Mouse (Mus musculus) E14TG2a.4 (cell line): Measurements from ENCODE around the gene Srp68.
A peak's percentile ranks its signal among the peaks of the same experiment; 100 is the strongest.

ENCODE experiments used
- H3K27me3 ChIP-seq: 2 replicates; pipeline ENCODE4 v1.6.1; 2014; ENCODE audit warnings: low read length, control low read depth; ENCODE audit not compliant: insufficient read depth
- H3K36me3 ChIP-seq: 2 replicates; pipeline ENCODE4 v1.6.1; 2014; ENCODE audit warnings: low read length, control low read depth; ENCODE audit not compliant: insufficient read depth
- H3K4me1 ChIP-seq: replicated peaks from 2 replicates; pipeline ENCODE4 v1.6.1; 2014; ENCODE audit warnings: low read depth, low read length, control low read depth
- H3K4me3 ChIP-seq: replicated peaks from 2 replicates; pipeline ENCODE4 v1.5.1; 2014; ENCODE audit warnings: mild to moderate bottlenecking, low read length
- H3K9me3 ChIP-seq: 2 replicates; pipeline ENCODE4 v1.6.1; 2014; ENCODE audit warnings: low read length, control low read depth
- CTCF ChIP-seq: conservative IDR thresholded peaks from 2 replicates; pipeline ENCODE4 v1.5.1; 2014; ENCODE audit warnings: low read length
- NANOG ChIP-seq: IDR thresholded peaks from 2 replicates; pipeline ENCODE4 v1.6.1; 2014; ENCODE audit warnings: borderline replicate concordance, low read length, mixed read lengths
- POU5F1 ChIP-seq: IDR thresholded peaks from 2 replicates; pipeline ENCODE4 v1.6.1; 2014; ENCODE audit warnings: low read length, borderline replicate concordance

Srp68 gene

GRCm38 (mm10) chr11:116212847-116213246, 61.2 kb downstream of the Srp68 start:
- no peak overlapping the region for H3K4me3 ChIP-seq
- no peaks in the 10 kb centered on the region for H3K27me3 ChIP-seq
- TF ChIP-seq POU5F1 (no peak), NANOG (no peak), CTCF (no peak)
- H3K4me1 ChIP-seq = peaks cover 52% of the 10 kb centered on the region
- H3K36me3 ChIP-seq = no peaks in the 10 kb centered on the region
- H3K9me3 ChIP-seq = no peaks in the 10 kb centered on the region

DNA sequence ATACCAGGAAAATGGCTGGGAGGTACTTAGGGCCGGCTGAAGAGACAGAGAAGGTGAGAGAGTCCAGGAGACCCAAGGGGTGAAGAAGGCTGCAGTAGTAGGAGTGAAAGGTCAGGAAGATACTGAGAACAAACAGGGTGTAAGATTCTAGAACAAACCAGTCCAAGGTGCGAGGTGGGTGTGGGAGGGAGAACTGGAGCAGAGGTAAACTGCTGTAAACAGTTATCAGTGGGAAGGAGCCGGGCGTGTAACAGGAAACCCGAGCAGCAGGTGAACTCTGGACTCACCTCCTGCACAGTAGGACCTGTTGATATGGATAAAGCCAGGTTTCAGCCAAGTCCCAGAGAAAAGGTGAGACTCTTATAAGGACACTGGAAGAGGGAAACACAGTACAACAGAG, 63.3 kb downstream of the Srp68 start:
- Histone ChIP-seq H3K4me3 (no peak overlapping the region), H3K36me3 (peaks cover 13% of the 10 kb centered on the region), H3K9me3 (no peaks in the 10 kb centered on the region), H3K4me1 (peaks cover 47% of the 10 kb centered on the region), H3K27me3 (no peaks in the 10 kb centered on the region)
- no peak for TF ChIP-seq CTCF

DNA sequence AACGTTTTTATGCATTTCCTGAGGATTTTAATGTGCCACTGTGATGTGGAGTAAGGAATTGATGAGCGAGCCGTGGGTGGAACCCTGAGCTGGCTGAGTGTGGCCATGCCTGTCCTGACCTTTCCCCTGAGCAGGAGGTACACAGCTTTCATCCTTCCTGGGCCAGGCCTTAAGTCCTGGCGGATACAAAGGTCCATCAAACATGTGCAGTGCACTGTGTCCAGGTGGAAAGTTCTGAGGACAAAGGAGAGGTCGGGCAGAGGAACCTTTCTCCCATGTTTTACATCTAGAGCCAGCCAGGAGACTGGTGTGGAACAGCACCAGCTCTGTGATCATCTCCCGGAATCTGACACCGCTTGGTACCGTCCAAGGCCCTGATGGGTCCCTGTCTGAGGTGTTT, 64.8 kb downstream of the Srp68 start:
- no peaks in the 10 kb centered on the region for H3K27me3 ChIP-seq
- H3K4me1 ChIP-seq = peaks cover 37% of the 10 kb centered on the region
- no peak for TF ChIP-seq POU5F1
- no peak for TF ChIP-seq CTCF
- no peak for TF ChIP-seq NANOG
- H3K4me3 ChIP-seq = no peak overlapping the region
- H3K36me3 ChIP-seq = peaks cover 21% of the 10 kb centered on the region
- no peaks in the 10 kb centered on the region for H3K9me3 ChIP-seq

GRCm38 (mm10) chr11:116208660-116209059, 65.4 kb downstream of the Srp68 start:
- Histone ChIP-seq H3K4me1 (peaks cover 37% of the 10 kb centered on the region), H3K4me3 (no peak overlapping the region), H3K9me3 (no peaks in the 10 kb centered on the region), H3K36me3 (peaks cover 21% of the 10 kb centered on the region), H3K27me3 (no peaks in the 10 kb centered on the region)
- TF ChIP-seq CTCF = no peak
- TF ChIP-seq POU5F1 = no peak
- TF ChIP-seq NANOG = no peak

- Histone ChIP-seq H3K27me3 (no peaks in the 10 kb centered on the region), H3K9me3 (no peaks in the 10 kb centered on the region), H3K4me3 (no peak overlapping the region), H3K4me1 (peaks cover 30% of the 10 kb centered on the region), H3K36me3 (peaks cover 21% of the 10 kb centered on the region)
- no peak for TF ChIP-seq POU5F1
- TF ChIP-seq NANOG = no peak
- no peak for TF ChIP-seq CTCF
These were observed 67.3 kb downstream of the Srp68 start for GRCm38 (mm10) chr11:116206678-116207077.

GRCm38 (mm10) chr11:116203150-116203549, 70.9 kb downstream of the Srp68 start:
- Histone ChIP-seq H3K4me1 (peaks cover 19% of the 10 kb centered on the region), H3K36me3 (peaks cover 21% of the 10 kb centered on the region), H3K4me3 (no peak overlapping the region), H3K9me3 (no peaks in the 10 kb centered on the region), H3K27me3 (no peaks in the 10 kb centered on the region)
- TF ChIP-seq NANOG (no peak), POU5F1 (no peak), CTCF (no peak)

DNA sequence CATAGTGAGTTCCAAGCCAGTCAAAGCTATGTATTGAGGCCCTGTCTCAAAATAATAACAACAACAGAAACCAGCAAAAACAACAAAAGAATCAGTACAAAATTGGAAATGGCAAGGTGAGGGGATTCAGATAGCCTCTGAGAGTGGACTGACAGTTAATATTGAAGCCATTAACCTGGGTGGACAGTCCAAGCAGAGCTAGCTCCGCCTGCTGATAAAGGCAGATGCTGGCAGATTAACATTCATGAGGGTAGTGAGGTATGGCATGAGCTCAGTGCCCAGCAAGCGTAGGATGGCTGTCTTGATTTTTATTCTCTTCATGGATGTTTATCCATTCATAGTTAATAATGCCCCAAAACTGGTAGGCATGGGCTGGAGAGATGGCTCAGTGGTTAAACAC, 72.9 kb downstream of the Srp68 start:
- TF ChIP-seq NANOG (no peak), POU5F1 (no peak), CTCF (no peak)
- Histone ChIP-seq H3K9me3 (no peaks in the 10 kb centered on the region), H3K27me3 (no peaks in the 10 kb centered on the region), H3K4me3 (no peak overlapping the region), H3K4me1 (peaks cover 25% of the 10 kb centered on the region), H3K36me3 (peaks cover 27% of the 10 kb centered on the region)

- TF ChIP-seq POU5F1 (no peak), NANOG (no peak)
- Histone ChIP-seq H3K27me3 (no peaks in the 10 kb centered on the region), H3K36me3 (peaks cover 14% of the 10 kb centered on the region), H3K4me3 (peak within 1 kb of the TSS; percentile 89), H3K9me3 (no peaks in the 10 kb centered on the region), H3K4me1 (peaks cover 24% of the 10 kb centered on the region)
These were observed 75.1 kb downstream of the Srp68 start, which contains the start of the genes Ten1 and Acox1 for GRCm38 (mm10) chr11:116198639-116199531. Ten1 (plus strand) TSS chr11:116198855. Acox1 (minus strand) TSS chr11:116199045.

DNA sequence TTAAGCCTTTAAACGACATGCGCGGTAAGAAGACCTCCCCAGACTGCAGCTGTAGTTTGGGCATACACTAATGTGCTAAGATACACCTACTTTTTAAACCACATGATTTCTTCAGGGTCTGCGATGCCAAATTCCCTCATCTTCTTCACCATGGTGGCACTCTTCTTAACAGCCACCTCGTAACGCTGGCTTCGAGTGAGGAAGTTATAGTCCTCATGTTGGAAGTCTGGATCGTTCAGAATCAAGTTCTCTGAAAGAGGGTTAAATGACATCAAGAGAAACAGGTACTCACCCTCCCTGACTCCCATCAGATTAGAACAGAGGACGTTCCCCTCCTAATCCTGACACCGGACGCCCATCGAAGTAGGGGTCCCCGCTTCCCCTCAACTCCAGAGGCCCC, 75.9 kb downstream of the Srp68 start:
- no peaks in the 10 kb centered on the region for H3K9me3 ChIP-seq
- peaks cover 14% of the 10 kb centered on the region for H3K36me3 ChIP-seq
- peak overlapping the region; percentile 89 for H3K4me3 ChIP-seq
- peaks cover 24% of the 10 kb centered on the region for H3K4me1 ChIP-seq
- H3K27me3 ChIP-seq = no peaks in the 10 kb centered on the region
- TF ChIP-seq CTCF = no peak

- no peak for TF ChIP-seq POU5F1
- TF ChIP-seq CTCF = no peak
- TF ChIP-seq NANOG = no peak
These were observed 76.5 kb downstream of the Srp68 start for GRCm38 (mm10) chr11:116197584-116197906.

More at GRCm38 (mm10) chr11:116197584-116197906, 76.5 kb downstream of the Srp68 start:
- Histone ChIP-seq H3K36me3 (peaks cover 14% of the 10 kb centered on the region), H3K27me3 (no peaks in the 10 kb centered on the region), H3K4me3 (no peak overlapping the region), H3K9me3 (no peaks in the 10 kb centered on the region), H3K4me1 (peaks cover 24% of the 10 kb centered on the region)
